Mouse (Mus musculus): ENCODE measurements around the gene Gm45062. TPM values are rescaled to one million over a fixed set of nuclear protein-coding genes. Genes with fewer than 3 reads are reported as not detected.
A peak's percentile ranks its signal among the peaks of the same experiment; 100 is the strongest.

Gene Gm45062
- polyA plus RNA-seq, 1 experiment from 2014 or later: 15.9 TPM

- Histone ChIP-seq H3K36me3 (no peaks in the 10 kb centered on the region), H3K27ac (replicated peaks) (no peak overlapping the region), H3K9ac (no peak overlapping the region), H3K27me3 (no peaks in the 10 kb centered on the region), H3K4me2 (no peak overlapping the region), H3K4me1 (replicated peaks) (peaks cover 12% of the 10 kb centered on the region; the same call in 1 of the 2 replicates), H3K4me3 (no peak overlapping the region), H3K9me3 (no peaks in the 10 kb centered on the region)
- no peak for ATAC-seq (ENCODE audit: low read depth)
- WGBS: 86% methylated on average over 1 of the region's 1 CpGs
These were observed 230.8 kb downstream of the Gm45062 start for GRCm38 (mm10) chr6:8489938-8490585.

DNA sequence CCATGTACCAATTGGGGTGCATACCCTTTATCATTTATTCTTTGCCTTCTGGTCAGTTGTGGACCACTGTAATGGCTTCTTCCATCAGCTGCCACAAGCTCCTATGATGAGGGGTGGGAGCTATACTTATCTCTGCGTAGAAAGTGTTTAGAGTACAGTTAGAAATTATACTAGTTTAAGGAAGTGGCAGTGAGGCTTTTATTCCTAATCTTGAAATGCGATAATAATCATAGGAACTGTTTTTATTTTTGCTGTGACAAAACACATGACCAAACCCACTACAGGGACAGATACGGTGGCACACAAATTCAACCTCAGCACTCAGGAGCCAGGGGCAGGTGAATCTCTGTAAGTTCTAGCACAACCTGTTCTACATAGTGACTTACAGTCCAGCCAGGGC, 233.0 kb downstream of the Gm45062 start:
- WGBS: 91% methylated on average over 3 of the region's 3 CpGs
- no peak for ATAC-seq (ENCODE audit: low read depth)
- Histone ChIP-seq H3K9ac (no peak overlapping the region), H3K36me3 (no peaks in the 10 kb centered on the region), H3K27ac (replicated peaks) (no peak overlapping the region), H3K4me2 (no peak overlapping the region), H3K4me1 (replicated peaks) (peaks cover 2% of the 10 kb centered on the region; the same call in 1 of the 2 replicates), H3K9me3 (no peaks in the 10 kb centered on the region), H3K4me3 (no peak overlapping the region), H3K27me3 (no peaks in the 10 kb centered on the region)

GRCm38 (mm10) chr6:8495109-8495826, 236.0 kb downstream of the Gm45062 start:
- H3K9ac ChIP-seq: no peak overlapping the region
- no peak overlapping the region for H3K27ac ChIP-seq (replicated peaks)
- no peaks in the 10 kb centered on the region for H3K36me3 ChIP-seq
- H3K4me2 ChIP-seq: no peak overlapping the region
- no peak overlapping the region for H3K4me3 ChIP-seq
- WGBS: 90% methylated on average over 5 of the region's 5 CpGs
- no peaks in the 10 kb centered on the region for H3K9me3 ChIP-seq
- H3K27me3 ChIP-seq: no peaks in the 10 kb centered on the region
- no peaks in the 10 kb centered on the region for H3K4me1 ChIP-seq (replicated peaks)
- no peak for ATAC-seq (ENCODE audit: low read depth)

DNA sequence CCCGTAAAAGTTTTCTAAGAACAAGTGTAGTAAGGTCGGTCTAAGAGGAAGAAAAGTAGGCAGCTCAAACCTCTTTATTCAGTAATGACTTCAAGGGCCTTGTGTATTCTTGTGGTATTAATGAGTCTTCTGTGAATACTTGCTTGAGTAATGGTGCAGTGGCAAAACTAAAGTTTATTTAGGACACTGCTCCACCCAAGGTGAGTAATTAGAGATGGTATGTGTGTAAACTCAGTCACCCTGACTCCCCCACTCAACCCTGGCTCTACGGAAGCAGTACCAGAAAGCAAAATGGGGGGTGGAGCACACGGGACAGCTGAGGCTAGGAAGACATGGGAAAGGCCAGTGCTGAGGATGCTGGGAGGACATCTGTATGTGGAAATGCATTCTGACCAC, 236.6 kb downstream of the Gm45062 start:
- no peaks in the 10 kb centered on the region for H3K27me3 ChIP-seq
- no peaks in the 10 kb centered on the region for H3K9me3 ChIP-seq
- no peak overlapping the region for H3K4me2 ChIP-seq
- no peaks in the 10 kb centered on the region for H3K4me1 ChIP-seq (replicated peaks)
- no peak for ATAC-seq (ENCODE audit: low read depth)
- WGBS: 85% methylated on average over 4 of the region's 4 CpGs
- H3K36me3 ChIP-seq: no peaks in the 10 kb centered on the region
- no peak overlapping the region for H3K4me3 ChIP-seq
- no peak overlapping the region for H3K9ac ChIP-seq
- no peak overlapping the region for H3K27ac ChIP-seq (replicated peaks)

- Histone ChIP-seq H3K36me3 (no peaks in the 10 kb centered on the region), H3K4me1 (replicated peaks) (no peaks in the 10 kb centered on the region), H3K4me3 (no peak overlapping the region), H3K4me2 (no peak overlapping the region), H3K27me3 (no peaks in the 10 kb centered on the region), H3K27ac (replicated peaks) (no peak overlapping the region), H3K9ac (no peak overlapping the region), H3K9me3 (no peaks in the 10 kb centered on the region; the same call in 1 of the 2 replicates)
- WGBS: 73% methylated on average over 6 of the region's 6 CpGs
- no peak for ATAC-seq (ENCODE audit: low read depth)
These were observed 238.1 kb downstream of the Gm45062 start for GRCm38 (mm10) chr6:8497234-8497867.

GRCm38 (mm10) chr6:8497868-8498257, 238.6 kb downstream of the Gm45062 start:
- Histone ChIP-seq H3K36me3 (no peaks in the 10 kb centered on the region), H3K27me3 (no peaks in the 10 kb centered on the region), H3K9me3 (no peaks in the 10 kb centered on the region; the same call in 1 of the 2 replicates), H3K9ac (no peak overlapping the region), H3K4me3 (no peak overlapping the region), H3K27ac (replicated peaks) (no peak overlapping the region), H3K4me1 (replicated peaks) (no peaks in the 10 kb centered on the region), H3K4me2 (no peak overlapping the region)
- ATAC-seq (ENCODE audit: low read depth): no peak
- WGBS: 53% methylated on average over 6 of the region's 6 CpGs

GRCm38 (mm10) chr6:8498961-8499360, 239.7 kb downstream of the Gm45062 start:
- Histone ChIP-seq H3K4me2 (no peak overlapping the region), H3K36me3 (no peaks in the 10 kb centered on the region), H3K27me3 (no peaks in the 10 kb centered on the region), H3K9me3 (no peaks in the 10 kb centered on the region; the same call in 1 of the 2 replicates), H3K4me1 (replicated peaks) (no peaks in the 10 kb centered on the region), H3K4me3 (no peak overlapping the region), H3K9ac (no peak overlapping the region), H3K27ac (replicated peaks) (no peak overlapping the region)
- 94% methylated on average over 3 of the region's 3 CpGs for WGBS
- ATAC-seq (ENCODE audit: low read depth): no peak

- Histone ChIP-seq H3K4me2 (no peak overlapping the region), H3K9me3 (no peaks in the 10 kb centered on the region; the same call in 1 of the 2 replicates), H3K4me1 (replicated peaks) (peaks cover 5% of the 10 kb centered on the region), H3K27ac (replicated peaks) (no peak overlapping the region), H3K4me3 (no peak overlapping the region), H3K36me3 (no peaks in the 10 kb centered on the region), H3K9ac (no peak overlapping the region), H3K27me3 (no peaks in the 10 kb centered on the region)
- ATAC-seq (ENCODE audit: low read depth): no peak
- 38% methylated on average over 3 of the region's 3 CpGs for WGBS
These were observed 244.7 kb downstream of the Gm45062 start for GRCm38 (mm10) chr6:8503953-8504352.

- Histone ChIP-seq H3K9ac (no peak overlapping the region), H3K4me2 (no peak overlapping the region), H3K27ac (replicated peaks) (no peak overlapping the region), H3K9me3 (no peaks in the 10 kb centered on the region; the same call in 1 of the 2 replicates), H3K36me3 (no peaks in the 10 kb centered on the region), H3K27me3 (no peaks in the 10 kb centered on the region), H3K4me1 (replicated peaks) (peaks cover 5% of the 10 kb centered on the region), H3K4me3 (no peak overlapping the region)
- 90% methylated on average over 6 of the region's 6 CpGs for WGBS
- no peak for ATAC-seq (ENCODE audit: low read depth)
These were observed 245.4 kb downstream of the Gm45062 start for GRCm38 (mm10) chr6:8504521-8505228.

- Histone ChIP-seq H3K27me3 (no peaks in the 10 kb centered on the region), H3K9ac (no peak overlapping the region), H3K9me3 (no peaks in the 10 kb centered on the region), H3K4me3 (no peak overlapping the region), H3K4me2 (no peak overlapping the region), H3K4me1 (replicated peaks) (peaks cover 17% of the 10 kb centered on the region), H3K36me3 (no peaks in the 10 kb centered on the region), H3K27ac (replicated peaks) (no peak overlapping the region)
- ATAC-seq (ENCODE audit: low read depth): no peak
These were observed 247.4 kb downstream of the Gm45062 start for GRCm38 (mm10) chr6:8506631-8507030.

DNA sequence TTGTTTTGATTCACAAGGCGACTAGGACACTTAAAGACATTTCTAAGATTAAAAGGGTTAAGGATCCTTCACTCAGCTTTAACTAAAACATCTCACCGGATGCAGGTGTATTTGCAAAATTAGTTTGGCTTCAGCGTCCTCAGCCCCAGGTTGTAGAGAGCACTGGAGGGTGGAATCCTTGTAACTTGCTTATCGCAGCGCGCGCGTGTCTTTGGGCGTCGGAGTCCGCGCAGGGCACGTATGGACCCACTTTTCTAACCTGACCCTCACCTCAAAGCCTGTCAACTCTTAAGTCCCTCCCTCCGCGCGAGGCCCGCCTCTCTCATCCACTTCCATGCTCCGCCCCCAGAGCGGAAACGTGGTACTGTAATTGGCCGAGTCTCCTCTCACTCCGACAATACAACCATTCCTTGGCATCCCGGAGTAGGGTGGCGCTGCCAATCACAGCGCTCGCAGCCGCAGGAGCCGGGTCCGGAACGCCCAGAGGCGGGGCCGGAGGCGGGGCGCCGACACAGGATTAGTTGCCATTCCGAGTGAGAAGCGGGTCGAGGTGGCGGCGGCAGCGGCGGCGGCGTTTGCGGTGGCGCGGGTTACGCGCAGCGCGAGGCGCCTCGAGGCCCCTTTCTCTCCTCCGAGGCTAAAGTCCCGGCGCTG, 249.8 kb downstream of the Gm45062 start:
- H3K4me1 ChIP-seq (replicated peaks): peaks cover 37% of the 10 kb centered on the region
- H3K4me3 ChIP-seq: peak overlapping the region; percentile 95
- WGBS: under 1% methylated on average over 55 of the region's 56 CpGs
- no peaks in the 10 kb centered on the region for H3K36me3 ChIP-seq
- peak overlapping the region; percentile 80 for H3K4me2 ChIP-seq
- H3K27me3 ChIP-seq: no peaks in the 10 kb centered on the region
- ATAC-seq (ENCODE audit: low read depth): peak; percentile 99
- peak overlapping the region; percentile 98 for H3K9ac ChIP-seq
- no peaks in the 10 kb centered on the region for H3K9me3 ChIP-seq
- peak overlapping the region; percentile 99 for H3K27ac ChIP-seq (replicated peaks)
